Mouse (Mus musculus): ENCODE measurements at regions not wholly inside any gene's neighbourhood (a gene's known extent, or its start where the extent isn't known, plus 50 kb on each side); places are given as distances from the start of the nearest gene placed in this dataset.
"Not testable (repeated sequence)": the region's sequence is repeated elsewhere in the genome, so short reads cannot be mapped to it uniquely, and the experiment has no call there.

DNA sequence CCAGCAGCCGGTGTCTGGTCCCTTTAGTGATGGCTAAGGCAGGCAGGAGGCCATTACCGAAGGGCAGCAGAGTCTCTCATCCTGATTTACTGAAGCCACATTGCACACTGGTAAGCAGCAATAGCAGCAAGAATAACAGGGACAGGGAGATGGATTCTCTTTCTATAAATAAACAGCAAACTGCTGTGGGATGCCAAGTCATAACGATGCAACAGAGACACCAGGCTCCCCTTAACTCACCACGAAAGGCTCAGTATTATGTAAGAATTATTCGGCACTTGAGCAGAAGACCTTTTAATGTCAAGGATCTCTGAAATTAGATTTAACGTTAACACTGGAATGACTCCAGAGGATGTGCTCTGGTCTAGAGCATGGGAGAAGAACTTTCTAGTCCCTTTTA lies 202.1 kb downstream of the Ddx10 start:
- no peak for DNase-seq

GRCm38 (mm10) chr9:53033797-53034196 lies 214.1 kb downstream of the Ddx10 start:
- DNase-seq, result no peak

- no peak for DNase-seq
Measured at GRCm38 (mm10) chr9:53022096-53022495, 225.8 kb downstream of the Ddx10 start.

DNA sequence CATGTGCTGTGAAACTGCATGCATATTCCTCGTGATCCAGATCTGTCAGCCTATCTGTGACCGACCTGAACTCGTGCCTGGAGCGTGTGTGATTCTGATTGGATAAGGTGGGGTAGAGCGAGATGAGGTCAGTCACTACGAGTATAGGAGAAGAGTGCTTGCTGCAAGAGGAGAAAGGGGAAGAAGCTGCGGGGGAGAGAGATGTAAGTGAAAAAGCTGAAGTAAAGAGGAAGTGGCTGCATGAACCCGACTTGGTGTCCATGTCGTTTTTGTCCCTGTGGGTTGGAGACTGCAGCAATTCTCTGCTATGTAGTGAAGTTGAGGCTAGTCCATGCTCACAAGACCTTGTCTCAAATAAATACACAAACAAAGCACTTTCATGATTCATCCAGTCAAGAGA lies 237.1 kb downstream of the Ddx10 start:
- no peak for DNase-seq

GRCm38 (mm10) chr9:53007395-53007794 lies 240.5 kb downstream of the Ddx10 start:
- DNase-seq, result no peak

DNA sequence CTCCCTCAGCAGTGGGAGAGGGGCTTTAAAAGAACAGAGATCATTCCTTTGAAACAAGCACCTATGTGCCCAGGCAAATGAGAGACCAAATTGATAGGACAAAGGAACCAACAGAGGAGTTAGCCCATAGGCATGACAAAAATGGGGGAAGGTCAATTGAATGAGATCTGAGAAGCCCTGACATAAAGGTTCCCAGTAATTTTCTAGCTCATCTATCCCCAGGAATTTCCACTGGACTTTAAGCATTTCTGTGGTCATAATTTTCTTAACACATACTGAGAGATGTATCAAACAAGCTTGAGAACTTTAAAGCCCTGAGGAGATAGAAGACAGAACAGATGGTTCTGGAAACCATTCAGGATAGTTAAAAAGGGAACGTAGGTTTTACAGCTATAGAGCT lies 241.8 kb downstream of the Ddx10 start:
- no peak for DNase-seq

DNA sequence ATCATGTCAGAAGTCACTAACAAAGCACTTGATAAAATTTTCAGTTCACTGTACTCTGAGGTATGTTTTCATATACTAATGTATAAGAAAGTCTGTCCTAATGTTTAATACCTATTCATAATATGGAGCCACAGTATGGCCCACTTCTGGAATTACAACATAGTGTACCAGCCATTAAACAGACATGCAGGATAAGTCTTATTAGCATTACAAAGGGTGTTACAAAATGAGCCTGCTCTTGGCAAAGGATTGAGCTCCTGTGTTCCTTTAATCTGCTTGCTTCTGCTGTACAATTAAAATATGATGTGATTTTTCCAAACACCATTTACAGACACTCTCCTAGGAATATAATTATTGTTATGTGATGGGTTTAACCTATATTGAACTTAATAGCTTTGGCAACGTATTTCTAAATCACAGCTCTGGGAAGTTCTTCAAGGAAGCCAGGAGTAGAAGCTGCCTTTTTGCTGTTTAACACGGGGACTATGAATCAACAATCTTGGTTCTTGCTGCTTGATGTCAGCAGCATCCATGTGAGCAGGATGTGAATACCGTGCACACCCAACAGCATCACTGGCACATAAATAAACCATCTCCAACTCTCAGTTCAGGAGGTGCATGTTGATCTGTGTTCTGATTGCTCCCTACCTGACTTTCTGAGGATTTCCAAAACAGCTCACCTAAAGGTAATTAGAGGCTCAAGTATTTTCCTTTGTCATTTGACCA lies 243.4 kb downstream of the Ddx10 start:
- DNase-seq, result no peak

DNA sequence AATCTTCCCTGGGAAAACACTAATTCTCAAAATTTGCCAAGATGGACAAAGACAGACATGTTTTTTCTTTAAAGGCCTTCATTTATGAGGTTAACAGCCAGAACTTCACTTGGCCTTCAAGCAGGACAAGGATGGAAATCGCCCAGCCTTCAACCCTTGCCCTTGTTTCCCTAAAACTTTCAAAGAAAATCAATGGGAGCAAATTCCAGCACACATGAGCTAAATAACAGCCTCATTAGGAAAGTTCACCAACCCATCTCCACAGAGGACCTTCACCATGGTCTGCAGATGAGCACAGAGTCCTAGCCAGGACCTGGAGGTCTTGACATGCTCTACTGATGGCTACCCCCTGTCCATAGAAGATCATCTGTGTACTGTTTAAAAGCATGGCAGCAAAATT lies 271.8 kb downstream of the Ddx10 start:
- no peak for DNase-seq

DNA sequence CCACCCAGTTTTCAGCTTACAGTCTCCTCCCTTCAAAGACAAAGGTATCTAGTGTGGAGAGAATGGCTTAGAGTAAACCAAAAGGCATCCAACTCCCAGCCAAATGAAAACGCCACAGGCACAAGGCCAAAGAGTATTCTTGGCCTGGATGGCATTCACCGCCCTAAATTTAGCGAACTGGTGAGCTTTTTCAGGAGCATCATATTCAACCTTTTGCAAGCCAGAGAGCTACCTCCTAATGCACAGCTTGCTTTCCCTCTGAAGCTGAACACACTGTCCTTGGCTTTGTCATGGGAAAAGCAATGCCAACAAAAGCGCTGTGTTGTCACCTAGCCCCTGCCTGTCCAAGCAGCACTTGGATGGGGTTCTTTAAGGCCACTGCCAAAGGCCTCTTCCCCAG lies 282.2 kb downstream of the Ddx10 start:
- peak; percentile 5 for DNase-seq

- DNase-seq, result no peak
Measured at GRCm38 (mm10) chr9:52959668-52960067, 280.1 kb upstream of the AI593442 start.

GRCm38 (mm10) chr9:52957245-52957644 lies 277.7 kb upstream of the AI593442 start:
- no peak for DNase-seq

- peak; percentile 27 for DNase-seq
Measured at GRCm38 (mm10) chr9:52944081-52944480, 264.5 kb upstream of the AI593442 start.

DNA sequence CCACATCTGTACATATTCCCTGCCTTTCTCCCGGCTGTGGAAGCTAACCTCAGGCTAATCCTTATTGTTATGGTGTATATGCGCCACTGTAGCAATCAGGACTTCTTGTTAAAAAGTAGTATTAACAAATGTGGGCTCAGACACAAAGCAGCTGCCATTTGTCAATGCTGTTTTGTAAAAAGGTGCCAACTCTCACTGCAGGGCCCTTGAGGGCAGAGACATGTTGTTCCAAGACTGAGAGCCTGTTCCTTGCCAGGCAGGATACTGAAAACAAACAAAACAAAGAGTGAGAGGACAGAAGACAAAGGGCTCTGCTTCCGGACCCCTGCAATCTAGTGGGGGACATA lies 262.0 kb upstream of the AI593442 start:
- DNase-seq, result peak; percentile 14

DNA sequence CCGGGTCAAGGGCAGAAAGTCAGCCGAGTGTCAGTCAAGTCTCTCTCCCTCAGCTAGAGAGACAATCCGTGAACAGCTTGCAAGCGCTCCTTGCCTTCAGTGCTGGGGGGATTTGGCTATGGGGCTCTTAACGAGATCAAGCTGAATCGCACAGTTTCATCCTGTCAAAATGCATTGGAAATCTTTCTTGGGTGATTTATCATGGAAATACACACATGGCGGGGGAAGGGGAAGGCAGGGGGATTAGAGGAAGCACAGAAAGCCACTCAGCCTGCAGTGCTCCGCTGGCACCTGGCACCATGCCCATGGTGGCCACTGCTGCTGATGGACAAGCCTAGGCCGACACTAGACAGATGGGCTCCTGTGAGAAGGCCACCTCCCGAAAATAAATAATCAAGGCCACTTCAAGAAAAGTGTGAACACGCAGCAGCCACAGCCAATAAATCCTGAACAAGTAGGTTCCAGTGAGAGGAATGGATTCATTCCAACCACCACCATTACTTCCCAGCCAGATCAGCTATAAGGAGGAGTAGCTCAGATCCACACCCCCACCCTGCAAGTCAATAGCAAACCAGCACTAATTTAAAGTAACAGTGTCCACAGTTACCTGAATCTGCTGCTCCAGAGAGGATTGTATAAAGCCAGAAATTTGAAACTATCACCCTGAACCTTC lies 261.5 kb upstream of the AI593442 start:
- peak; percentile 47 for DNase-seq

DNA sequence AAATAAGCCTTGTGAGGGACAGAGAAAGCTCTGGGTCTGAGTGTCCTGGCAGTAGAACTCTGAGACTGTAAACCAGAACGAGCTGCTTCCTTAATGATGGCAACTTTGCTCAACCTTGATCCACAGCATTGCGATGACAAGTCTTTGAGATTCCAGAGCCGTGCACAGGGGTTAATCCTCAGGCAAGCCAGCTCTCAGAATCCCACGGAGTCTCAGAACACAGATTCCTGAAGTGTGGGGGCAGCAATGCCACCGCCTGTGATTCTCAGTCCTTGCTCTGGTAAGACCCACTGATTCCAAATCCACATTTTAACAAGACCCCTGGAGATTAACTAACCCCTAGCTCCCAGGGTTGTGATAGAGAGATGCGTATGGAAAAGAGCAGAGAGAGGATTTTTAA lies 255.5 kb upstream of the AI593442 start:
- no peak for DNase-seq

- no peak for DNase-seq
Measured at GRCm38 (mm10) chr9:52917516-52917915, 237.9 kb upstream of the AI593442 start.

DNA sequence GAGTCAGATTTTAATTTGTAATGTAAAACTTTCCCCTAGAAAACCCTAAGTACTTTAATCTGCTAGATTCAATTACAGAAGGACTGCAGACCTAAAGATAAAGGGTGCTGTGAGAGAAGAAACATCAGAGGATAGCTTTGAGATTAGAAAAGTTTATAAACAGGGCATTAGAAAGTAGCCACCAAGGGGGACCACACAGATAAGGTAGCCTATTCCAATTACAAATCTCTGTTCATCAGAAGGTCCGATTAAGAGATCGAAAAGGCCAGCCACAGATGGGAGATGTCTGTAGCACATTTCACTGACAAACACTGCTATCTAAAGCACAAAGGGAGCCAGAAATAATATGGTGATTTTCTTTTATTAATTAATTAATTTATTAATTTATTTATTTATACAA lies 209.1 kb upstream of the AI593442 start:
- not testable (repeated sequence) for DNase-seq

DNA sequence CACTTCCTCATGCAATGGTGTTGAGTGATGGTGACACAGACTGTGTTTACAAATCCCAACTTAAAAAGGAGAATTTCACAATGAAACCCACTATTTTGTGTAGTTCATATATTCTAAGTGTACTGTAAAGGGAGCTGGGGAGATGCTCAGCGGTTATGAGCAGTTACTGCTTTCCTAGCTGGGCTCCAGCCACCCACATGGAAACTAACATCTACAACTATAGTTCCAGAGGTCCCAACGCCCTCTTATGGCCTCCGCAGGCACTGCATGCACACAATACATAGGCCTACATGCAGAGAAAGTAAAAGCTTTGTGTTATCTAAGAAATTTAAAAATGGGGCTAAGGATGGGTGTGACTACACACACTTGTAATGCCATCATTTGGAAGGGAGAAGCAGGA lies 208.4 kb upstream of the AI593442 start:
- not testable (repeated sequence) for DNase-seq

- no peak for DNase-seq
Measured at GRCm38 (mm10) chr9:52867236-52867635, 187.7 kb upstream of the AI593442 start.

GRCm38 (mm10) chr9:52860327-52860726 lies 180.7 kb upstream of the AI593442 start:
- DNase-seq, result no peak

GRCm38 (mm10) chr9:52858411-52858810 lies 178.8 kb upstream of the AI593442 start:
- DNase-seq, result no peak

DNA sequence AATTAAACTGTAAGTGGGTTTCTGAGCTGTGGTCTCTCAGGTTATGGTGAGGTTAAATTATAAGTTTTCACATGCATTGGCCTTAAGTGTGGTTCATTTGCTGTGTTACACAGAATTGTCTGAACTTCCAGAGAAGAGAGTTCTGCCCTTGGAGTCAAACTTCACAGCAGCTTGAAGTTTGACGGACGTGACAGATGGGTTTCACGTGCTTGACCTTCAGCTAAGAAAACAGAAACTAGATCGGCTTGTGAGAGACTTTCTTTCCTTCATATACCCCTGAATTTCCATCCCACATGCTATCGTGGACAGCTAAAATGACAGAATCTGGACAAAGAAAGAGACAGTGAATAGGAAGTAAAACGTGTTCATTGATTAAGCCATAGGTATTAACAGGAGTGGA lies 173.8 kb upstream of the AI593442 start:
- DNase-seq, result no peak

- no peak for DNase-seq
Measured at GRCm38 (mm10) chr9:52850552-52850951, 171.0 kb upstream of the AI593442 start.

DNA sequence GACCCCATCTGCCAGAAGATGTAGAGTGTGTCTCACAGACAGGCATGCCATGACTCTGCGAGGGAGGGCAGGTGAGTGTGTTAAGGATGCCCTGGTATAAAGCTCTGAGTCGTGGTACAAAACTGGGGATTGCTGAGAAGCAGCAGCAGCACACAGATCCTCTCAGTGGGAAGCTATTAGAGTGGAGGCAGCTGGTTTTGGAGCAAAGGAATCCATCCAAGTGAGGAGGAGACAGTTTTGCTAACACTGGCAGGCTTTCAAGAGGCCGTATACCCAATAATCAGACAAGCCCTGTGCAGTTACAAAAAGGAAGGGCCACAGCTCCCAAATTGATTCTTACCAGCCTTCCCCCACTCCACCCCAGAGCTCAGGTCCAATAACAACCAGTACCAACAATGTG lies 170.4 kb upstream of the AI593442 start:
- no peak for DNase-seq
